Mouse (Mus musculus): Measurements from ENCODE around the gene Pla2g4a. TPM values are rescaled to one million over a fixed set of nuclear protein-coding genes. Genes with fewer than 3 reads are reported as not detected.

Pla2g4a gene
- polyA plus RNA-seq, 1 experiment from 2014 or later: 0.52 TPM

DNA sequence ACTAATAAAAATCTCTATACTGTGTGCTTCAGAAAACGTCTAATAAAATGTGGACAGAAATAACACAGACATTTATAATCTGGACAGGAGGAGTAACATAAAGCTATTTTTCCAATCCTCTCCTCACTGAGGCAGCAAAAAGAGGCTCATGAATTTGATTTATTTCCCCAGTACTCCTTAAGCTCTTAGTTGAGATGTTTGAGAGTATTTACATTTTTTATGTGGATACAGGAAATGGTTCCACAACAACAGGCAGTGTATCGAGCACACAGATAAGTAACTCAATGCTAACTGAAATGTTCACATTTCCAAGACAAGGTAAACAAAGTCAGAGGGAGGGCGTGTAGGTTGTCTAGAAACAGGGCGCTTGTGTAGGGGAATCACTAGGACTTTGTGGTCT, 48.1 kb downstream of the Pla2g4a start:
- no peaks in the 10 kb centered on the region for H3K36me3 ChIP-seq (ENCODE audit: control insufficient read depth, insufficient read depth, low read length)
- ATAC-seq (ENCODE audit: low read depth): no peak
- H3K4me3 ChIP-seq (ENCODE audit: low read depth, low read length): no peak overlapping the region
- no peaks in the 10 kb centered on the region for H3K4me1 ChIP-seq (ENCODE audit: control insufficient read depth, insufficient read depth, low read length)
- no peak overlapping the region for H3K9ac ChIP-seq (replicated peaks; ENCODE audit: low read depth, low read length)
- H3K4me2 ChIP-seq (ENCODE audit: low read depth, low read length): no peak overlapping the region
- H3K27ac ChIP-seq (ENCODE audit: low read depth, low read length): no peak overlapping the region
- no peaks in the 10 kb centered on the region for H3K27me3 ChIP-seq (ENCODE audit: control insufficient read depth, insufficient read depth, low read length)
- no peaks in the 10 kb centered on the region for H3K9me3 ChIP-seq (ENCODE audit: control insufficient read depth, low read length)
- WGBS: 84% methylated on average over 4 of the region's 4 CpGs

DNA sequence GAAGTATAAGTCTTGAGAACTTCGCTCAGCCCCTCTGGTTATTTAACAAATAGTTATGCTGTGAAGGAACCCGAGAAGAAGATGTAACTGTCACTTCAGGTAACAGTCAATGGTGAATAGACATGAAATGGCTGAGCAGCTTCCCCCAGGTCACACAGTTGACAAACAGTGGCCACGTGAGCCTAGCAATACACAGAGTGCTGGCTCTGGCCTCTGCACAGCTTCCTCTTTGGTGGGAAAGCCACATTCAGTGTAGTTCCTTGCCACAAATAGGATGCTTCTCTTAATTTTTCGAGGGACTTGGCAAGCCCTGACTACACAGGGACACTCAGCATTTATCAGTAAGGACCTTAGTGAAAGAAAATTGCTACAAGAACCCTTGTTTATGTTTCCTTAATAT, 50.0 kb downstream of the Pla2g4a start:
- no peak overlapping the region for H3K27ac ChIP-seq (ENCODE audit: low read depth, low read length)
- H3K27me3 ChIP-seq (ENCODE audit: control insufficient read depth, insufficient read depth, low read length): no peaks in the 10 kb centered on the region
- WGBS: 86% methylated on average over 4 of the region's 4 CpGs
- no peak overlapping the region for H3K4me2 ChIP-seq (ENCODE audit: low read depth, low read length)
- H3K4me1 ChIP-seq (ENCODE audit: control insufficient read depth, insufficient read depth, low read length): no peaks in the 10 kb centered on the region
- no peak overlapping the region for H3K9ac ChIP-seq (replicated peaks; ENCODE audit: low read depth, low read length)
- ATAC-seq (ENCODE audit: low read depth): no peak
- no peaks in the 10 kb centered on the region for H3K36me3 ChIP-seq (ENCODE audit: control insufficient read depth, insufficient read depth, low read length)
- H3K9me3 ChIP-seq (ENCODE audit: control insufficient read depth, low read length): no peaks in the 10 kb centered on the region
- H3K4me3 ChIP-seq (ENCODE audit: low read depth, low read length): no peak overlapping the region

DNA sequence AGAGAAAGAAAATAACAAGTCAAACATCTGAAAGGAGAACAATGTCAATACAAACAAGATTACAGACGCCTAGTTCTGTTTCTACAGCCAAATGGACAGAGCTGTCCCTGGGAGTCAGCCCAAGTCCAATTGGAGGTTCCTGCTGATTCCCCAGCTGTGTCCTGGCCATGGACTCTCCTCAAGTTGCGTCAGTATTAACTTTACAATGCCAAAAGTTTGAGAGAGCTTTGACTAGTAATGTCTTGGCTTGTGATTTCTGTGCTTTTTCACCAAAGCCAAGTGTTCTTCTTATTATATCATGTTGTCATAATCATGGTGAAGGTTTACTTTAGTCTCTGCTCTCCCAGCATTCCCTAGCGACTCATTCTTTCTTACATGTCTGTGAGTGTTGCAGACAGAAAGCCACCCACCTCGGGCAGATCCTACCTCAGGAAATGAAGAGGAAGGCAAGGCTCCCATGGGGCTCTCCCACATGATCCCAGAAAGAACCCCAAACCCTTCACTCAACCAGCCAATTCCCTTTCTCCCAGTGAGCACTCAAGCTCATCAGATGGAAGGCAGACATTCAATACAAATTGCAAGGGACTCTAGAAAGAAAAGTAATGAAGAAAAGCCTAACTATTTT, 63.0 kb downstream of the Pla2g4a start:
- ATAC-seq (ENCODE audit: low read depth): no peak
- H3K36me3 ChIP-seq (ENCODE audit: control insufficient read depth, insufficient read depth, low read length): no peaks in the 10 kb centered on the region
- WGBS: 85% methylated on average over 4 of the region's 4 CpGs

DNA sequence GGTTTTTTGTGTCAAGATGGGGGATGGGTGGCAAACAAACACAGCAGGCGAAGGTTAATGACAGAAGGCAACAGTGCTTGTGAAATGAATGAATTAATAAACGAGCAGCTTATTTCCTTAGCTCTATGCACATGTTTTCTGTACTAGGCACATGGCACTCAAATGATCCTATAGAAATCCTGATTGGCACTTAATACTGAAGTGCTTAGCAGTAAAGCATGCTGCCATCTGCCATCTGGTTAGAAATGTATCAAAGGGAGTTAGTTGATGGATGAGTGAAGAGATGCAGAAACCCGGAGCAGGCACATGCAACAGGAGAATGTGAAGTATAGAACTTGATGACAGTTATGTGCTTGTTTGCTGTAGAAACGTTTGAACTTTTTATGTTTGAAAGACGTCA, 64.5 kb downstream of the Pla2g4a start:
- Histone ChIP-seq H3K27me3 (ENCODE audit: control insufficient read depth, insufficient read depth, low read length) (no peaks in the 10 kb centered on the region), H3K9ac (replicated peaks; ENCODE audit: low read depth, low read length) (no peak overlapping the region), H3K4me2 (ENCODE audit: low read depth, low read length) (no peak overlapping the region), H3K4me1 (ENCODE audit: control insufficient read depth, insufficient read depth, low read length) (no peaks in the 10 kb centered on the region), H3K9me3 (ENCODE audit: control insufficient read depth, low read length) (no peaks in the 10 kb centered on the region), H3K36me3 (ENCODE audit: control insufficient read depth, insufficient read depth, low read length) (no peaks in the 10 kb centered on the region), H3K27ac (ENCODE audit: low read depth, low read length) (no peak overlapping the region), H3K4me3 (ENCODE audit: low read depth, low read length) (no peak overlapping the region)
- peak; percentile 44; the same call in 1 of the 2 replicates for ATAC-seq (ENCODE audit: low read depth)
- WGBS: 66% methylated on average over 5 of the region's 5 CpGs

More for the DNA sequence above, 63.0 kb downstream of the Pla2g4a start:
- H3K27ac ChIP-seq (ENCODE audit: low read depth, low read length): no peak overlapping the region
- no peak overlapping the region for H3K4me2 ChIP-seq (ENCODE audit: low read depth, low read length)
- H3K27me3 ChIP-seq (ENCODE audit: control insufficient read depth, insufficient read depth, low read length): no peaks in the 10 kb centered on the region
- no peak overlapping the region for H3K4me3 ChIP-seq (ENCODE audit: low read depth, low read length)
- no peak overlapping the region for H3K9ac ChIP-seq (replicated peaks; ENCODE audit: low read depth, low read length)
- no peaks in the 10 kb centered on the region for H3K4me1 ChIP-seq (ENCODE audit: control insufficient read depth, insufficient read depth, low read length)
- H3K9me3 ChIP-seq (ENCODE audit: control insufficient read depth, low read length): no peaks in the 10 kb centered on the region

DNA sequence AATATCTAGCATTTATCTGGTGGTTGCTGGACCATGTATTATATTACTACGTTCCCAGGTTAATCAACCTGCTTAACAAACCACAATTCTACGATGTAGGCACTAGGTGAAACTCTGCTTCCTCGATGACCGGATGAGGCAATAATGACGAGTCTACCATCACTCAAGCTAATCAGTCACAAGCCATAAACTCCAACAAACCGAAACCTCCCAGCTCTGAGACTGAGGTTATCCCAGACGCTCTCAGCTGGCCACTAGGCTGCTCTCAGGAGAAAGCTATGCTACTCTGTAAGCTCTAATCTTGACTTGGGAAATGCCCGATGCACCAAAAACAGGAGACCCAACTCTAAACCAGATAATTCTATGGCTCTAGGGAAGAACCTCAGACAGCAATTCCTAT, 66.2 kb downstream of the Pla2g4a start:
- Histone ChIP-seq H3K9ac (replicated peaks; ENCODE audit: low read depth, low read length) (no peak overlapping the region), H3K36me3 (ENCODE audit: control insufficient read depth, insufficient read depth, low read length) (no peaks in the 10 kb centered on the region), H3K4me3 (ENCODE audit: low read depth, low read length) (no peak overlapping the region), H3K4me1 (ENCODE audit: control insufficient read depth, insufficient read depth, low read length) (no peaks in the 10 kb centered on the region), H3K9me3 (ENCODE audit: control insufficient read depth, low read length) (no peaks in the 10 kb centered on the region), H3K4me2 (ENCODE audit: low read depth, low read length) (no peak overlapping the region), H3K27me3 (ENCODE audit: control insufficient read depth, insufficient read depth, low read length) (no peaks in the 10 kb centered on the region), H3K27ac (ENCODE audit: low read depth, low read length) (no peak overlapping the region)
- ATAC-seq (ENCODE audit: low read depth): no peak
- WGBS: 79% methylated on average over 8 of the region's 8 CpGs

DNA sequence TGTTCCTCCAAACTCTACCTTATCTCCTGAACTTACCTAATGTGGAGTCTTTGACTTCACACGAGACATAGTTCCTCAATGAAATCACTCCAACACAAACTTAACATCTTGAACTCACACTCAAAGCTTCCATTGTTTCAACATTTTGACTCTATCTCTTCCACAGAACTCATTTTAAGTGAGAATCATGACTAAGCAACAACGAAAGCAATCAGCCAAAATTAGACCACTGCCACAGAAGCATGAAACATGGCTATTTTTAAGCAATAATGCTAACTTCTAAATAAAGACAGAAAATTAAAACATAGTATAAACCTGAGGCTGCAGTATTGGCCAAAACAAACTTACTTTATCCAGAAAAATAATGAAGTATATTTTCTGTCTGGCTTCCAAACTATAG, 67.2 kb downstream of the Pla2g4a start:
- Histone ChIP-seq H3K27ac (ENCODE audit: low read depth, low read length) (no peak overlapping the region), H3K9ac (replicated peaks; ENCODE audit: low read depth, low read length) (no peak overlapping the region), H3K36me3 (ENCODE audit: control insufficient read depth, insufficient read depth, low read length) (no peaks in the 10 kb centered on the region), H3K27me3 (ENCODE audit: control insufficient read depth, insufficient read depth, low read length) (no peaks in the 10 kb centered on the region), H3K4me2 (ENCODE audit: low read depth, low read length) (no peak overlapping the region), H3K4me3 (ENCODE audit: low read depth, low read length) (no peak overlapping the region), H3K9me3 (ENCODE audit: control insufficient read depth, low read length) (no peaks in the 10 kb centered on the region), H3K4me1 (ENCODE audit: control insufficient read depth, insufficient read depth, low read length) (no peaks in the 10 kb centered on the region)
- ATAC-seq (ENCODE audit: low read depth): no peak
- 86% methylated on average over 2 of the region's 2 CpGs for WGBS

DNA sequence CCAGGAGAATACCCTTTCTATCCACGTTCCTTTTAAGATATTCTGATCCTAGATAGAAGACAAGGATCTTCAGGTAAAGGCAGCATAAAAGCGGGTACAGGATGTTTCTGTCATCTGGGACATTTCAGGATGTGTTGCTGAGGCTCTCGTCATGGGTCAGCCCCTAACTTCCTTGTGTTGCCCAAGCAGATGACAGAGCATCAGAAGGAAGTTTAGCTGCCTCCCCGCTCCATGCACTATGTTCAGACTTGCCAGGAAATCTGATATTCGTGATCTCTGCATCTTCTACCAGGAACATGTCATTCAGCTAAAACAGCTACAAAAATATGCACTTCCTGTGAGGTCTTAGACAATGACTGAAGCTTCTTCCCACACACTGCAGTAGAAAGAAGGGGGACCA, 70.0 kb downstream of the Pla2g4a start:
- Histone ChIP-seq H3K4me2 (ENCODE audit: low read depth, low read length) (no peak overlapping the region), H3K27me3 (ENCODE audit: control insufficient read depth, insufficient read depth, low read length) (no peaks in the 10 kb centered on the region), H3K9ac (replicated peaks; ENCODE audit: low read depth, low read length) (no peak overlapping the region), H3K9me3 (ENCODE audit: control insufficient read depth, low read length) (no peaks in the 10 kb centered on the region), H3K4me3 (ENCODE audit: low read depth, low read length) (no peak overlapping the region), H3K4me1 (ENCODE audit: control insufficient read depth, insufficient read depth, low read length) (no peaks in the 10 kb centered on the region), H3K36me3 (ENCODE audit: control insufficient read depth, insufficient read depth, low read length) (no peaks in the 10 kb centered on the region), H3K27ac (ENCODE audit: low read depth, low read length) (no peak overlapping the region)
- WGBS: 78% methylated on average over 5 of the region's 5 CpGs
- no peak for ATAC-seq (ENCODE audit: low read depth)

DNA sequence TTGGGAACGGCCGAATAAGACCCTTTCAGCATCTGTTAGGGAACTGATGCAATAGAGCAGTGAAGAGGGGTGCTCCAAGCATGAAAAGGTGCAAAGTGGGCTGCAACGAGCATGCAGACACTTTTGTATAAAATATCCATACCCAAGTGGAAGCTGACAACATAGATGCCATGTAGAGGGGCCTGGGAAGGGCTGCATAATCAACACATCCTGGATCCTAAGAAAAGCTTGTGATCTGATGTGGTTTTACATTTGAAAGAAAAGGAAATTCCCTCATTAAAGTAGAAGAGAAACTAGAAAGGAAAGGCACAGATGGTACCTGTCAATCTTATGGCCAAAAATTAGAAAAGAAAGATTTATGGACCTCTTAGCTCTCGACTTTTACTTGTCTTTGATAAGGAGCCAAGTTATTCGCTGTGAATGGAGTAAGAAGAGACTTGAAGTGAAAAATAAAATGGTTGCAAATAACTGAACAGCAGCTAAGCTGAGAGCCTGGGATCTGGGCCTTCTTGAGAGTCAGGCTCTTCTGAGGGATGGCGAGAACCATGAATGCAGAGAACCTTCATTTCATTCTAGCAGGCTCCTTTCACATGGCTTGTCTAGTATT, 78.6 kb downstream of the Pla2g4a start:
- Histone ChIP-seq H3K9me3 (ENCODE audit: control insufficient read depth, low read length) (no peaks in the 10 kb centered on the region), H3K36me3 (ENCODE audit: control insufficient read depth, insufficient read depth, low read length) (no peaks in the 10 kb centered on the region), H3K4me1 (ENCODE audit: control insufficient read depth, insufficient read depth, low read length) (no peaks in the 10 kb centered on the region), H3K9ac (replicated peaks; ENCODE audit: low read depth, low read length) (no peak overlapping the region), H3K27me3 (ENCODE audit: control insufficient read depth, insufficient read depth, low read length) (no peaks in the 10 kb centered on the region), H3K27ac (ENCODE audit: low read depth, low read length) (no peak overlapping the region), H3K4me3 (ENCODE audit: low read depth, low read length) (no peak overlapping the region), H3K4me2 (ENCODE audit: low read depth, low read length) (no peak overlapping the region)
- WGBS: 66% methylated on average over 6 of the region's 6 CpGs
- ATAC-seq (ENCODE audit: low read depth): no peak

DNA sequence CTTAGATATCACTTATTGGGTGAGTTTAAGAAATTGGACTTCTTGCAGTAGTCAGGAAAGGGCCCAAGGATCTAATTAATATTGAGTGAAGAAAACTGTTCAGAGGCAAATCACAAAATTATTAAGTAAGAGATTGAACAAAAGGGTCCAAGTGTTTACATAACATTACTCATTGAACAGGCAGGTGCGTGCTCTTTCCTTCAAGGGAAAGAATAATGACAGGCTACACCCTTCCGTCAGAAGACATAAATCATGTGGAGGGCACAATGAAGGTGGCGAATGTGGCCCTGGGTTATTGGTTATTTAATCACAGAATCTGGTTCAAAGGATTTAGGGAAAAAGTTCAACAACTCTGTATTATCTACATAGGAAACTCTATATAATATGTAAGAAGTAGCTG, 82.9 kb downstream of the Pla2g4a start:
- Histone ChIP-seq H3K36me3 (ENCODE audit: control insufficient read depth, insufficient read depth, low read length) (no peaks in the 10 kb centered on the region), H3K27ac (ENCODE audit: low read depth, low read length) (no peak overlapping the region), H3K4me1 (ENCODE audit: control insufficient read depth, insufficient read depth, low read length) (no peaks in the 10 kb centered on the region), H3K9ac (replicated peaks; ENCODE audit: low read depth, low read length) (no peak overlapping the region), H3K9me3 (ENCODE audit: control insufficient read depth, low read length) (no peaks in the 10 kb centered on the region), H3K4me2 (ENCODE audit: low read depth, low read length) (no peak overlapping the region), H3K4me3 (ENCODE audit: low read depth, low read length) (no peak overlapping the region), H3K27me3 (ENCODE audit: control insufficient read depth, insufficient read depth, low read length) (no peaks in the 10 kb centered on the region)
- WGBS: 72% methylated on average over 3 of the region's 3 CpGs
- no peak for ATAC-seq (ENCODE audit: low read depth)
